28 mouse cellular contexts compared by ENCODE assay signal in the genomic region with DNA sequence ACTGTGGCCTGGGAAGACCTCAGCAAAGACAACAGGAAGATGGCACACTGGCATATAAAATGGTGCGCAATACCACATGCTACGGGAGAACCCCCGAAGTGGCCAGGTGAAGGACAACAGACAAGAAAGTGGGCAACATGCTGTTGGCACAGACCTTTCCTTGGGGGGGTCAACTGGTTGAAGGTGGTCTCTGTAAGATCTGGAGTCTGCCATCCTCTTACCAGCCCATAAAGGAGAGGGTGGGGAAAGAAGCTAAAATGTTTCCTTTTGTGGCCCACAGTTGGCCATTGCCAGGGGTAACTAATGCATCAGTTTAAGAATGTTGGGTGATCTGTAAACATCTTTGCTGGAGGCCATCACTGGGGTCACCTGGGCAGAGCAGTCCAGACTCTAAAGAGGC.
"Had no signal": no experiment of that assay in that cellular context is flagged by ENCODE, and none has a peak within 500 bp of the region (broad histone marks: within the 10 kb centered on the region; RNA-seq: fewer than 3 reads in every experiment).

No protein-coding gene starts in this region.

- H3K9ac ChIP-seq: embryonic facial prominence, embryonic 12.5 days; embryonic facial prominence, embryonic 13.5 days; embryonic facial prominence, embryonic 15.5 days; forebrain, embryonic 12.5 days; forebrain, embryonic 13.5 days; forebrain, embryonic 15.5 days; forebrain, postnatal 0 days had no signal

- DNase-seq: cerebellum, adult 2 months; cerebellum, adult 8-10 months; cerebellum, adult 9-10 months; cerebellum, adult 9-11 months; cerebellum, postnatal 10 days; cerebellum, postnatal 14 days; cerebellum, postnatal 25 days; cerebellum, postnatal 36 days; embryo, embryonic 11 days; forebrain, postnatal 0 days; gastrocnemius, adult 2 months; gastrocnemius, postnatal 10 days; gastrocnemius, postnatal 14 days; gastrocnemius, postnatal 25 days; gastrocnemius, postnatal 36 days; heart, adult 18-20 months; heart, adult 2 months had no signal

- H3K36me3 ChIP-seq: embryonic facial prominence, embryonic 10.5 days; embryonic facial prominence, embryonic 12.5 days; embryonic facial prominence, embryonic 13.5 days; embryonic facial prominence, embryonic 15.5 days; forebrain, embryonic 10.5 days; forebrain, embryonic 12.5 days; forebrain, embryonic 15.5 days had no signal

- ATAC-seq: forebrain, embryonic 13.5 days; forebrain, embryonic 14.5 days; forebrain, embryonic 15.5 days; forebrain, embryonic 16.5 days; forebrain, postnatal 0 days had no signal

- H3K4me3 ChIP-seq: embryonic facial prominence, embryonic 10.5 days; embryonic facial prominence, embryonic 12.5 days; embryonic facial prominence, embryonic 13.5 days; embryonic facial prominence, embryonic 15.5 days; erythroblast, embryonic 14.5 days; forebrain, embryonic 10.5 days; forebrain, embryonic 12.5 days; forebrain, embryonic 13.5 days; forebrain, embryonic 15.5 days; gastrocnemius, adult 2 months; heart, adult 2 months had no signal

- H3K27me3 ChIP-seq: embryonic facial prominence, embryonic 15.5 days had no signal

- H3K27ac ChIP-seq: embryonic facial prominence, embryonic 10.5 days; embryonic facial prominence, embryonic 12.5 days; embryonic facial prominence, embryonic 13.5 days; embryonic facial prominence, embryonic 15.5 days; forebrain, embryonic 10.5 days; forebrain, embryonic 12.5 days; forebrain, embryonic 13.5 days; forebrain, embryonic 15.5 days; gastrocnemius, adult 2 months; heart, adult 2 months had no signal

- H3K4me2 ChIP-seq: embryonic facial prominence, embryonic 12.5 days; embryonic facial prominence, embryonic 13.5 days; embryonic facial prominence, embryonic 15.5 days; forebrain, embryonic 12.5 days; forebrain, embryonic 13.5 days; forebrain, embryonic 15.5 days had no signal

- H3K9me3 ChIP-seq: embryonic facial prominence, embryonic 10.5 days; embryonic facial prominence, embryonic 12.5 days; embryonic facial prominence, embryonic 15.5 days; forebrain, embryonic 10.5 days; forebrain, embryonic 12.5 days; forebrain, embryonic 13.5 days; forebrain, embryonic 15.5 days had no signal
